ENCODE assay signal across 10 mouse cellular contexts in the genomic region with DNA sequence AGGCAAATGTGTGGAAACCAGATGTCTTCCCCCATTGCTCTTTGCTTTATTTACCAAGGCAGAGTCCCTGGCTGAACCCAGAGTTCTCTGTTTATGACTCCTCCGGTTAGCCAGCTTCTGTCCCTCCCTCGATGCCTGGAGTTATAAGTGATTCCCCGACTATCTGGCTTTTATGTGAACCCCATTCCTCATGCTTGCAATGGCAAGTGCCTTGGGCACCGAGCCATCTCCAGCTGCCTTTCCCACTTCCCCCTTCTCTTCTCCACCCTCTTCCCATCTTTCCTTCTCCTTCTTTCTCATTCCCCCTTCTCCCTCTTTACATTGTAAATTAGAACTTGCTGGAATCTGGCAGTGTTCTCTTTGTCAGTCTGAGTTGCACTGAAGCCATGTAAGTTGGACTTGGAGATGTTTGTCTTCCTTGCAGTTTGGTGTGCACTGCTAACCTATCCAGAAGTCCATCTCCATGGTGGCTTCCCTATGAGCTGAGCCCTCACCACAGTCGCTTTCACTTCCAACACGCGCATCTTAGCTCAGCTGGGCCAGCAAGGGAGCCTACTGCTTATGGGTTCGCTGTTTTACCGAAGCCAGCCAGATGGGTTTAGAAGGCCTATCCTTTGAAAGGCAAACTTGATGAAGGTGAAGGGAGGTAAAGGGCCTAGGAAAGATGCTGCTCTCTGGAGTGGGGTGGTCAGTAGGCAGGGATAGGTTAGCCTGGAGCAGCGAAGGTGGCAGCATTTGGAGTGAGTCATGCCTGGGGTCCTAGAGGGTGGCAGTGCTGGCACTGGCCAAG. TPM values are rescaled to one million over a fixed set of nuclear protein-coding genes. Genes with fewer than 3 reads are reported as not detected.
DNase-seq lines count a peak whose midpoint lies in the region; ATAC-seq lines count a peak whose summit lies in the region.
"Had no signal": no experiment of that assay in that cellular context is flagged by ENCODE, and none has a peak within 500 bp of the region (broad histone marks: within the 10 kb centered on the region; RNA-seq: fewer than 3 reads in every experiment).

No protein-coding gene starts in this region.

- no peak overlapping the region for H3K9ac ChIP-seq in embryonic facial prominence, embryonic 15.5 days
- no peak overlapping the region for H3K9ac ChIP-seq in liver, embryonic 15.5 days

- ATAC-seq in embryonic facial prominence, embryonic 15.5 days (ENCODE audit: insufficient number of reproducible peaks, low FRiP score, low TSS enrichment, low read depth), result no peak
- no peak for ATAC-seq in liver, embryonic 15.5 days (ENCODE audit: insufficient read depth)

- H3K27me3 ChIP-seq in embryonic facial prominence, embryonic 15.5 days, result no peaks in the 10 kb centered on the region
- H3K27me3 ChIP-seq in liver, embryonic 15.5 days, result no peaks in the 10 kb centered on the region

- H3K4me3 ChIP-seq in embryonic facial prominence, embryonic 15.5 days (replicated peaks), result no peak overlapping the region
- H3K4me3 ChIP-seq in liver, embryonic 15.5 days (replicated peaks), result no peak overlapping the region
- H3K4me3 ChIP-seq: left cerebral cortex, adult 2 months had no signal

- H3K27ac ChIP-seq in embryonic facial prominence, embryonic 15.5 days (replicated peaks), result peak overlapping the region; percentile 23
- H3K27ac ChIP-seq in liver, embryonic 15.5 days (replicated peaks), result peak overlapping the region; percentile 45; the same call in 1 of the 2 replicates
- H3K27ac ChIP-seq: left cerebral cortex, adult 2 months had no signal

- peaks cover 40% of the 10 kb centered on the region for H3K4me1 ChIP-seq in embryonic facial prominence, embryonic 15.5 days
- peaks cover 49% of the 10 kb centered on the region for H3K4me1 ChIP-seq in liver, embryonic 15.5 days (replicated peaks)

- WGBS in embryonic facial prominence, embryonic 15.5 days, result 81% methylated on average over 10 of the region's 10 CpGs
- WGBS in liver, embryonic 15.5 days (ENCODE audit: insufficient replicate concordance), result 87% methylated on average over 10 of the region's 10 CpGs

- H3K9me3 ChIP-seq in embryonic facial prominence, embryonic 15.5 days (replicated peaks), result no peaks in the 10 kb centered on the region
- H3K9me3 ChIP-seq in liver, embryonic 15.5 days (replicated peaks), result no peaks in the 10 kb centered on the region

- peak; percentile 33 to 34 for DNase-seq in heart, adult 18-20 months
- no peak for DNase-seq in heart, postnatal 4 days
- peak; percentile 40 for DNase-seq in CD4-positive helper T cell, adult 2 months (ENCODE audit: low read depth, low spot score)
- no peak for DNase-seq in cerebellum, postnatal 36 days
- DNase-seq in right cerebral cortex, adult 2 months (ENCODE audit: low spot score in 2 of 2), result no peak
- no peak for DNase-seq in layer of hippocampus, adult 9-11 months
- DNase-seq: B cell, adult 2 months had no signal

- H3K36me3 ChIP-seq in embryonic facial prominence, embryonic 15.5 days, result peaks cover 19% of the 10 kb centered on the region
- peaks cover 95% of the 10 kb centered on the region for H3K36me3 ChIP-seq in liver, embryonic 15.5 days (replicated peaks)

- no peak overlapping the region for H3K4me2 ChIP-seq in embryonic facial prominence, embryonic 15.5 days (replicated peaks)
- no peak overlapping the region for H3K4me2 ChIP-seq in liver, embryonic 15.5 days

RNA-seq across cellular contexts. Expression of a gene that starts 19.9 kb away (rescaled TPM):
- total RNA-seq in heart, adult 18-20 months (2021), result 10 to 100 TPM; 13.5 to 14.1 TPM
- 10 to 100 TPM; 30.0 TPM for total RNA-seq in heart, postnatal 4 days (2021)
- 75.2 and 77.5 TPM in 2 replicates for polyA plus RNA-seq in embryonic facial prominence, embryonic 15.5 days (2015; fragmentation: Nextera tagmentation; extraction: Ambion mirVana)
- 53.5 and 59.8 TPM in 2 replicates for polyA plus RNA-seq in liver, embryonic 15.5 days (2015; fragmentation: Nextera tagmentation; extraction: Ambion mirVana)

Comparison
In these comparisons a context has a peak if more than half of its experiments do, and no peak if none do; other contexts are left out.
1. DNase-seq: peak in heart, adult 18-20 months (2 of 2) and CD4-positive helper T cell, adult 2 months (single experiment); none in heart, postnatal 4 days (single experiment), cerebellum, postnatal 36 days (0 of 2), right cerebral cortex, adult 2 months (0 of 2) and layer of hippocampus, adult 9-11 months (single experiment).